Mouse (Mus musculus) limb, embryonic 10.5 days (tissue): Measurements from ENCODE around the gene Gli2. TPM values are rescaled to one million over a fixed set of nuclear protein-coding genes. Genes with fewer than 3 reads are reported as not detected.

Experiments
- DNase-seq: peaks from one replicate; pipeline ENCODE4 v3.0.0-alpha.2; 2017; ENCODE audit warnings: low spot score
- H3K27ac ChIP-seq: fragments of 300-500 bp; sonication (generic); 2 replicates; pipeline ENCODE4 v1.5.1; 2016; ENCODE audit warnings: mild to moderate bottlenecking
- H3K27me3 ChIP-seq: fragments of 300-500 bp; sonication (generic); 2 replicates; pipeline ENCODE4 v1.6.1; 2016; ENCODE audit warnings: low read depth, mild to moderate bottlenecking; ENCODE audit not compliant: poor library complexity, severe bottlenecking
- H3K36me3 ChIP-seq: fragments of 300-500 bp; sonication (generic); 2 replicates; pipeline ENCODE4 v1.6.1; 2016; ENCODE audit warnings: mild to moderate bottlenecking, moderate library complexity
- H3K4me1 ChIP-seq: fragments of 300-500 bp; sonication (generic); 2 replicates; pipeline ENCODE4 v1.6.1; 2016
- H3K4me3 ChIP-seq: fragments of 300-500 bp; sonication (generic); 2 replicates; pipeline ENCODE4 v1.5.1; 2016; ENCODE audit warnings: mild to moderate bottlenecking, moderate library complexity
- H3K9me3 ChIP-seq: fragments of 300-500 bp; sonication (generic); replicated peaks from 2 replicates; pipeline ENCODE4 v1.6.1; 2016; ENCODE audit warnings: mild to moderate bottlenecking
- whole genome bisulfite sequencing: fragments of 180-500 bp; shearing (Covaris S2); methylation state at CpG from one replicate; pipeline ENCODE4 v1.1.7; 2016; 5-methylcytosine and 5-hydroxymethylcytosine counted together
- polyA plus RNA-seq: library from polyadenylated mRNA; unstranded; fragments of >200 nt; fragmentation: Nextera tagmentation; extraction: Ambion mirVana; gene quantifications from 2 replicates; pipeline ENCODE4 v1.2.1, GENCODE M21; 2016

Gene Gli2
- polyA plus RNA-seq, 1 experiment from 2014 or later: 17.5 TPM

DNA sequence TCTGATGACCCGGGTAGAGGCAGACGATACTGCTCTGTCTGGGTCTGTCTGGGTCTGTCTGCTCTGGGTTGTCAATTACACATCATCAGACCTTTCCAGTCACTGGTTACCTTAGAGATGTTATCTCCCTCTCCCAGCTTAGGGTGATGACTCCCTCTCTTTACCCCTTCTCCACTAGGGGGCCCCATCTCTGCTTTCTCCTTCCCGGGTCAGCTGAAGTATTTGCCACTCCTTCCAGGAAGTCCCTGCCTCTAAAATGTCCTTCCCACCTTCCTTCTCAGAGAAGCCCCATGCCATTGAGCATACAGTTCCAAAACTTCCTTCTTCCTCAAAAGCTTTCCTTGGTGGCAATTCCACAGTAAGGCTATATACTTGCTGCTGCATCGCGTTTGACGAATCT lies 21.5 kb upstream of the Gli2 start:
- H3K4me3 ChIP-seq: no peak overlapping the region
- no peak overlapping the region for H3K27ac ChIP-seq
- DNase-seq: no peak
- H3K27me3 ChIP-seq: peaks cover 33% of the 10 kb centered on the region
- WGBS: 67% methylated on average over 6 of the region's 6 CpGs
- H3K36me3 ChIP-seq: no peaks in the 10 kb centered on the region
- H3K9me3 ChIP-seq: no peaks in the 10 kb centered on the region
- H3K4me1 ChIP-seq: peaks cover 10% of the 10 kb centered on the region

- DNase-seq: no peak
- Histone ChIP-seq H3K27ac (no peak overlapping the region), H3K4me3 (no peak overlapping the region), H3K36me3 (no peaks in the 10 kb centered on the region), H3K27me3 (peaks cover 33% of the 10 kb centered on the region), H3K4me1 (peaks cover 10% of the 10 kb centered on the region), H3K9me3 (no peaks in the 10 kb centered on the region)
- 88% methylated on average over 7 of the region's 7 CpGs for WGBS
Observed at GRCm38 (mm10) chr1:119073876-119074275, 20.5 kb upstream of the Gli2 start.

DNA sequence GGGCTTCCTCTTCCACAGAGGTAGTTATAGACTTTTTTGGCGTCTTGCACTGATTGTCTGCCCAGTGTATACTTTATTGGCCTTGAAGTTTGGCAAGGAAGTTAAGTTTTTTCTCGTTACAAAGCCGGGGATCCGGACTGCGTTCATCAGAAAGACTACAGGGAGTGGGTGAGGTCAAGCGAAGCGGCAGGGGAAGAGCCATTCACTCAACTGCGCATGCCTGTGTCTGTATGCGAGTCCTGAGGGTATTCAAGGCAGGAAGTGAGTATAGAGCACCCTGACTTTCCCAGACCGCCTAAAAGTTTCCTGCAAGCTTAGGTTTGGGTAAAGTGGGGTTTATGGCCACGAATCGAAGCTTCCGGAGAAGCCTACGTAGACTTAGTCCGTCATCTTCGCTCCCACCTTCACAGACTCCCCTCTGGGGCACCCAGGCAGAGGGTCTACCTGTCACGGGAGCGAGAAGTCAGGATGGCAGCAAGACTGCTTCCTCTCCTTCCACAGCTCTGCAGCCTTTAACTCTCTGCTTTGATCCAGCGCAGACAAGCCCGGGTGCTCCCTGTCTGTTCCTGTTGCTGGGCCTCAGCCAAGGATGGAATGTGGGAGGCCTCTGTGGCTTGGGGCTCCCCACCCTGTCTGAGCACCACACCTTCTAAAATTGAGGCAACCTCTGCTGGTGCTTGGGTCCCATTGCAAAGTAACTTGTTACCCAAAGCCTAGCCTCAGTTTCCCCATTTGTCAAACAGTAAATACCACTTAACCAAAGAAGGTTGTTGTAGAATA lies 11.7 kb upstream of the Gli2 start:
- no peaks in the 10 kb centered on the region for H3K27me3 ChIP-seq
- no peaks in the 10 kb centered on the region for H3K9me3 ChIP-seq
- no peak overlapping the region for H3K4me3 ChIP-seq
- no peak overlapping the region for H3K27ac ChIP-seq
- H3K4me1 ChIP-seq: 0 out of 2 replicates have a peak, but pooled peaks cover 5% of the 10 kb centered on the region
- DNase-seq: no peak
- no peaks in the 10 kb centered on the region for H3K36me3 ChIP-seq
- WGBS: 80% methylated on average over 20 of the region's 20 CpGs

DNA sequence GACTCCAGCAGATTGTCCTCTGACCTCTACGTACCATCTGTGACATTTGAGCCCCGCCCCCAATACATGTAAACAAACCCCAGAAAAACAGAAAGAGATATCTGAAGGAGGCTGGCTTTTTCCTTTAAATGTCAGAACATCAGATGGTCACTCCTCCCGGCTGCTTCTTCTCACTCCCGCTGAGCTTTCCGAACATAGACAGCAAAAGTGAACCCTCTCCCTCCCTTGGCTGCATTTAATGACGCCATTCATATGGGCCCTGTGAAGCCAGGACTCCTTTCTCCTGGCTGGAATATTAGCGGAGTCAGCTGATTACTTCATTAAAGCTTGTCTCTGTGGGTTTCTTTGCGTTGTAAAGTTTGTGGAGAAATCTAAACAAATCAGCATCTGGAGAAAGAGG lies 3.1 kb upstream of the Gli2 start:
- H3K27ac ChIP-seq: no peak overlapping the region
- H3K27me3 ChIP-seq: no peaks in the 10 kb centered on the region
- DNase-seq: no peak
- 59% methylated on average over 8 of the region's 8 CpGs for WGBS
- H3K4me3 ChIP-seq: no peak overlapping the region
- peaks cover 36% of the 10 kb centered on the region for H3K4me1 ChIP-seq
- no peaks in the 10 kb centered on the region for H3K9me3 ChIP-seq
- H3K36me3 ChIP-seq: no peaks in the 10 kb centered on the region

DNA sequence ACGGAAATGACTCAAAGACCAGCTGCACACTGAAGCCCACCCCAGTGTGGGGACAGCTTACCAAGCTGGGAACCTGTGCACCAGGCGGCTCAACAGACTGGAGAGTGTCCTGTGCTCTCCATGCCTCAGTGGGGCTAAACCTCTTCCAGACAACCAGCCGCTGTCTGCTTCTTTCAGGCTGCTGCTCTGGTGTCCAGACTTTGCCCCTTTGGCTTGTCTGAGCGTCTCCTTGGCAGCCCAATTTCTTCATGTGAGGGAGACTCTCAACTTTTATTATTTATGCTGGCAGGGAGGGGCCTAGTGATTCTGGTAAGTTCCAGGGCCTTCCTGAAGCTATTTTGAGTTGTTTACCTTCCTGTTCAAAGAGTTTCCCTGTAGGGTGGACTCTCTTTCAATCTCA lies 2.4 kb upstream of the Gli2 start:
- peak overlapping the region; percentile 98; the same call in 1 of the 2 replicates for H3K27ac ChIP-seq
- WGBS: 84% methylated on average over 4 of the region's 4 CpGs

GRCm38 (mm10) chr1:119054468-119054867 lies 1.0 kb upstream of the Gli2 start:
- H3K4me1 ChIP-seq: peaks cover 56% of the 10 kb centered on the region
- DNase-seq: peak; percentile 47

More for the DNA sequence above, 2.4 kb upstream of the Gli2 start:
- no peak overlapping the region for H3K4me3 ChIP-seq
- H3K36me3 ChIP-seq: no peaks in the 10 kb centered on the region
- no peak for DNase-seq
- H3K4me1 ChIP-seq: peaks cover 43% of the 10 kb centered on the region
- H3K9me3 ChIP-seq: no peaks in the 10 kb centered on the region
- H3K27me3 ChIP-seq: no peaks in the 10 kb centered on the region

DNA sequence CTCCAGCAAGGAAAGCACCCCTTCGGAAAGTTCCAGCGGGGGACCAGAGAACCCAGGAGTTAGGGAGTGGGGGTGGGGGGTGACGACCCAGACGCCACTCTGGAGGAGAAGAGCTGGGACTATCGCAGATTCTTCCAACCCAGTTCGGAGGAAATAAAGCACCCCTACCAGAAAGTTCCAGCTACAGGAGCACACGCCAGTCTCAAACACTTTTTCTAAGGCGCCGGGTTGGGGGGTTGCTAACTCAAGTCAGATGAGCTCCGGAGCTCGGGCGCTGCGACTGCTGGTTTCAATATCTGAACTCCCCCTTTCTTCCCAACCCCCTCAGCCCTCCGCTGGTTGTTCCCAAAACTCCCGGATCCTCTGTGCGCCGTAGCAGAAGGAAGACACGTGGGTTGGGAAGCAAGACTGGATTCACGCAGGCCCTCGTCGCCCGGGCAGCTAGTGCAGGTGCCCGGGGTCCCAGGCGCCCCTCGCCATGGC lies 494 bp upstream of the Gli2 start:
- peak overlapping the region; percentile 73 for H3K4me3 ChIP-seq
- H3K27me3 ChIP-seq: no peaks in the 10 kb centered on the region
- DNase-seq: peak; percentile 85
- H3K36me3 ChIP-seq: no peaks in the 10 kb centered on the region
- H3K4me1 ChIP-seq: peaks cover 62% of the 10 kb centered on the region
- H3K27ac ChIP-seq: peak overlapping the region; percentile 98
- under 1% methylated on average over 25 of the region's 25 CpGs for WGBS
- H3K9me3 ChIP-seq: no peaks in the 10 kb centered on the region

More at GRCm38 (mm10) chr1:119054468-119054867, 1.0 kb upstream of the Gli2 start:
- peak overlapping the region; percentile 98 for H3K27ac ChIP-seq
- no peaks in the 10 kb centered on the region for H3K36me3 ChIP-seq
- no peaks in the 10 kb centered on the region for H3K27me3 ChIP-seq
- 25% methylated on average over 6 of the region's 6 CpGs for WGBS
- no peaks in the 10 kb centered on the region for H3K9me3 ChIP-seq
- peak overlapping the region; percentile 73 for H3K4me3 ChIP-seq

- Histone ChIP-seq H3K9me3 (no peaks in the 10 kb centered on the region), H3K27ac (peak overlapping the region; percentile 98), H3K36me3 (no peaks in the 10 kb centered on the region), H3K4me3 (peak overlapping the region; percentile 73), H3K27me3 (no peaks in the 10 kb centered on the region), H3K4me1 (peaks cover 74% of the 10 kb centered on the region)
- WGBS: under 1% methylated on average over 33 of the region's 33 CpGs
- peak; percentile 76 for DNase-seq
Observed at GRCm38 (mm10) chr1:119052631-119053177, 715 bp downstream of the Gli2 start.

DNA sequence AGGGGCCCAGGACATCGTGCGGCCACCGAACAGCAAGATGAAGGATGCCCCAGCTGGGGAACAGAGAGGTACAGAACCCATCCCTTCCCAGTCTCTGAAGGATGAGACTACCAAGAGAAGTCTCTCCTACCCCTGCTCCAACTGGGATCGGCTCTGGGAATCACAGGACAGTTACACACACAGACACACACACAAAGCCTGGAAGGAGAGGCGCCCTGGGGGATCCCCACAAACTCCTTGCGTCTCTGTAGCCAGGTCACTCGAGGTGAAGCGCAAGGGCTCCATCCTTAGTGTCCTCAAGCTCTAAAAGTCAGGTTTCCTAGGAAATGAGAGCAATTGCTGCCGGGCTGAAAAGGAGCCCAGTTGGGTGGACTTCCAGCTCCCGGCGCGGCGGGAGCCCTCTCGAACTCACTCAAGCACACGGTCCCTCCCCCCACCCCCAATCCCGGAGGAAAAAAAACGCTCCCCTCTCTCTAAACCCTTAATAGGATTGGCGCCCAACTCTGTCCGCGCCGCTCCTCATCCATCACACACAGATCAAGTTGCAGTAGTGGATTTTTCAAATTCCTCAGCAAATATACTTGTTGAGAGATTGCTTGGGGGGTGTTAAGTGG lies 1.4 kb downstream of the Gli2 start:
- under 1% methylated on average over 21 of the region's 21 CpGs for WGBS
- Histone ChIP-seq H3K9me3 (no peaks in the 10 kb centered on the region), H3K4me1 (peaks cover 80% of the 10 kb centered on the region), H3K27ac (peak overlapping the region; percentile 98), H3K4me3 (peak overlapping the region; percentile 73), H3K36me3 (no peaks in the 10 kb centered on the region), H3K27me3 (no peaks in the 10 kb centered on the region)
- peak; percentile 67 for DNase-seq

- Histone ChIP-seq H3K4me3 (peak overlapping the region; percentile 73), H3K36me3 (no peaks in the 10 kb centered on the region), H3K27me3 (no peaks in the 10 kb centered on the region), H3K27ac (peak overlapping the region; percentile 98), H3K9me3 (no peaks in the 10 kb centered on the region), H3K4me1 (peaks cover 82% of the 10 kb centered on the region)
- no peak for DNase-seq
- 4% methylated on average over 21 of the region's 21 CpGs for WGBS
Observed at GRCm38 (mm10) chr1:119051192-119051937, 2.1 kb downstream of the Gli2 start.

- peak; percentile 54 for DNase-seq
- Histone ChIP-seq H3K27me3 (no peaks in the 10 kb centered on the region), H3K4me1 (peaks cover 80% of the 10 kb centered on the region), H3K4me3 (peak overlapping the region; percentile 73), H3K27ac (peak overlapping the region; percentile 98), H3K9me3 (no peaks in the 10 kb centered on the region), H3K36me3 (0 out of 2 replicates have a peak, but pooled peaks cover 2% of the 10 kb centered on the region)
- 12% methylated on average over 10 of the region's 10 CpGs for WGBS
Observed at GRCm38 (mm10) chr1:119049812-119050615, 3.4 kb downstream of the Gli2 start.

DNA sequence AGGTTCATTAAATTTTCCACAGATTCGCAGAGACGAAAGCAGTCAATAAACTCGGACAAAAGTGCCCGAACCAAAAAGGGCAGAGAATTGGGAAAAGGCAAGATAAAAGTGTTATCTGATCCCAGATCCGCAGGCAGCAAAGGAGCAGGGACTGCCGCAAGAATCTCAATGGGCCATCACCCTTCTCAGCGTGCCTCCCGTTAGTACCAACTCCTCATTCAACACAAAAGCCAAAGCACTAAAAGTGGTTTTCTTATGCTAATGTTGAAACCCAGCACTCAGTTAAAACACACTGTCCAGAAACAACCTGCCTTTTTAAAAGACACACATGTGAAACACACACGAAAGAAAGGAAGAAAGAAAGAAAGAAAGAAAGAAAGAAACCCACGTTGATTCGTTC lies 4.4 kb downstream of the Gli2 start:
- DNase-seq: no peak
- no peaks in the 10 kb centered on the region for H3K9me3 ChIP-seq
- WGBS: 2% methylated on average over 11 of the region's 11 CpGs
- H3K27ac ChIP-seq: peak overlapping the region; percentile 96
- no peaks in the 10 kb centered on the region for H3K27me3 ChIP-seq
- H3K4me3 ChIP-seq: peak overlapping the region; percentile 59
- H3K36me3 ChIP-seq: 0 out of 2 replicates have a peak, but pooled peaks cover 2% of the 10 kb centered on the region
- H3K4me1 ChIP-seq: peaks cover 71% of the 10 kb centered on the region
